Mouse (Mus musculus) hindbrain, embryonic 11.5 days (tissue): ENCODE results near the gene Ajap1. TPM values are rescaled to one million over a fixed set of nuclear protein-coding genes. Genes with fewer than 3 reads are reported as not detected.
A peak's percentile ranks its signal among the peaks of the same experiment; 100 is the strongest.

Experiments used
- ATAC-seq: fragments of 200-750 bp; cut with Nextera tagmentation; 2 replicates; pipeline ENCODE4 v1.8.0; 2017; ENCODE audit warnings: mild to moderate bottlenecking, moderate TSS enrichment, moderate library complexity; ENCODE audit not compliant: low FRiP score
- DNase-seq: peaks from one replicate; pipeline ENCODE4 v3.0.0-alpha.2; 2015; ENCODE audit warnings: low spot score
- H3K27ac ChIP-seq: fragments of 300-500 bp; sonication (generic); 2 replicates; pipeline ENCODE4 v1.5.1; 2014; ENCODE audit warnings: mild to moderate bottlenecking, low read depth, low read length
- H3K27me3 ChIP-seq: fragments of 300-500 bp; sonication (generic); 2 replicates; pipeline ENCODE4 v1.6.1; 2014; ENCODE audit warnings: mild to moderate bottlenecking, low read length, moderate library complexity, mixed read lengths; ENCODE audit not compliant: control insufficient read depth, insufficient read depth
- H3K36me3 ChIP-seq: fragments of 300-500 bp; sonication (generic); 2 replicates; pipeline ENCODE4 v1.6.1; 2014; ENCODE audit warnings: mild to moderate bottlenecking, low read length, moderate library complexity, mixed read lengths; ENCODE audit not compliant: control insufficient read depth, insufficient read depth
- H3K4me1 ChIP-seq: fragments of 300-500 bp; sonication (generic); replicated peaks from 2 replicates; pipeline ENCODE4 v1.6.1; 2014; ENCODE audit warnings: low read length, mixed read lengths; ENCODE audit not compliant: control insufficient read depth, insufficient read depth
- H3K4me2 ChIP-seq: fragments of 300-500 bp; sonication (generic); replicated peaks from 2 replicates; pipeline ENCODE4 v1.6.1; 2014; ENCODE audit warnings: mild to moderate bottlenecking, low read depth, low read length
- H3K4me3 ChIP-seq: fragments of 300-500 bp; sonication (generic); 2 replicates; pipeline ENCODE4 v1.5.1; 2014; ENCODE audit warnings: low read depth, low read length
- H3K9ac ChIP-seq: fragments of 300-500 bp; sonication (generic); 2 replicates; pipeline ENCODE4 v1.6.1; 2014; ENCODE audit warnings: low read depth, low read length
- H3K9me3 ChIP-seq: fragments of 300-500 bp; sonication (generic); 2 replicates; pipeline ENCODE4 v1.6.1; 2016; ENCODE audit warnings: low read length; ENCODE audit not compliant: control insufficient read depth
- WGBS: fragments of 180-500 bp; shearing (Covaris S2); extraction: QIAGEN DNeasy Blood & Tissue Kit; methylation state at CpG from one replicate; pipeline ENCODE4 v1.1.7; 2014; 5-methylcytosine and 5-hydroxymethylcytosine counted together
- polyA plus RNA-seq: library from polyadenylated mRNA; unstranded; fragments of >200 nt; fragmentation: Nextera tagmentation; extraction: Ambion mirVana; gene quantifications from 2 replicates; pipeline ENCODE4 v1.2.1, GENCODE M21; 2014

The Ajap1 gene
- polyA plus RNA-seq, 1 experiment from 2014 or later, result 3.7 TPM

GRCm38 (mm10) chr4:153492444-153492843, 9.8 kb upstream of the Ajap1 start:
- Histone ChIP-seq H3K9me3 (no peaks in the 10 kb centered on the region), H3K27ac (no peak overlapping the region), H3K4me3 (no peak overlapping the region), H3K4me2 (no peak overlapping the region), H3K9ac (no peak overlapping the region), H3K36me3 (no peaks in the 10 kb centered on the region), H3K27me3 (no peaks in the 10 kb centered on the region), H3K4me1 (no peaks in the 10 kb centered on the region)
- no peak for DNase-seq
- 73% methylated on average over 9 of the region's 9 CpGs for WGBS
- ATAC-seq, result no peak

- no peak for ATAC-seq
- no peak overlapping the region for H3K27ac ChIP-seq
- 78% methylated on average over 8 of the region's 8 CpGs for WGBS
These were observed 6.5 kb upstream of the Ajap1 start for GRCm38 (mm10) chr4:153489116-153489515.

GRCm38 (mm10) chr4:153485913-153486312, 3.3 kb upstream of the Ajap1 start:
- peaks cover 9% of the 10 kb centered on the region for H3K27me3 ChIP-seq
- H3K4me2 ChIP-seq, result no peak overlapping the region
- H3K4me1 ChIP-seq, result peaks cover 10% of the 10 kb centered on the region
- no peak overlapping the region for H3K9ac ChIP-seq
- 25% methylated on average over 4 of the region's 4 CpGs for WGBS
- H3K4me3 ChIP-seq, result no peak overlapping the region
- 0 out of 2 replicates have a peak overlapping the region, but pooled peaks have one; percentile 13 for H3K27ac ChIP-seq
- DNase-seq, result no peak
- H3K9me3 ChIP-seq, result no peaks in the 10 kb centered on the region
- no peaks in the 10 kb centered on the region for H3K36me3 ChIP-seq
- ATAC-seq, result no peak

More at GRCm38 (mm10) chr4:153489116-153489515, 6.5 kb upstream of the Ajap1 start:
- Histone ChIP-seq H3K36me3 (no peaks in the 10 kb centered on the region), H3K4me3 (no peak overlapping the region), H3K9me3 (no peaks in the 10 kb centered on the region), H3K4me1 (no peaks in the 10 kb centered on the region; the same call in 1 of the 2 replicates), H3K27me3 (no peaks in the 10 kb centered on the region), H3K9ac (no peak overlapping the region), H3K4me2 (no peak overlapping the region)
- DNase-seq, result no peak

- no peak overlapping the region for H3K4me3 ChIP-seq
- no peak for ATAC-seq
- H3K4me1 ChIP-seq, result peaks cover 15% of the 10 kb centered on the region
These were observed 1.8 kb upstream of the Ajap1 start for GRCm38 (mm10) chr4:153484392-153484791.

GRCm38 (mm10) chr4:153481361-153482234, 1.0 kb downstream of the Ajap1 start:
- peaks cover 22% of the 10 kb centered on the region for H3K4me1 ChIP-seq
- H3K4me3 ChIP-seq, result peak overlapping the region; percentile 73
- H3K36me3 ChIP-seq, result no peaks in the 10 kb centered on the region
- peak overlapping the region; percentile 61 for H3K27ac ChIP-seq
- DNase-seq (peak; percentile 67), ATAC-seq (no peak)
- under 1% methylated on average over 52 of the region's 71 CpGs for WGBS
- peak overlapping the region; percentile 98 for H3K4me2 ChIP-seq
- no peaks in the 10 kb centered on the region for H3K9me3 ChIP-seq
- H3K9ac ChIP-seq, result peak overlapping the region; percentile 83
- H3K27me3 ChIP-seq, result peaks cover 10% of the 10 kb centered on the region

More at GRCm38 (mm10) chr4:153484392-153484791, 1.8 kb upstream of the Ajap1 start:
- Histone ChIP-seq H3K9me3 (no peaks in the 10 kb centered on the region), H3K4me2 (peak overlapping the region; percentile 15; the same call in 1 of the 2 replicates), H3K27ac (no peak overlapping the region), H3K9ac (no peak overlapping the region), H3K27me3 (peaks cover 10% of the 10 kb centered on the region), H3K36me3 (no peaks in the 10 kb centered on the region)
- DNase-seq, result peak; percentile 89
- 4% methylated on average over 7 of the region's 7 CpGs for WGBS

GRCm38 (mm10) chr4:153480551-153481262, 1.9 kb downstream of the Ajap1 start:
- Histone ChIP-seq H3K4me3 (peak overlapping the region; percentile 73), H3K36me3 (no peaks in the 10 kb centered on the region), H3K27me3 (peaks cover 10% of the 10 kb centered on the region), H3K27ac (0 out of 2 replicates have a peak overlapping the region, but pooled peaks have one; percentile 61), H3K9ac (peak overlapping the region; percentile 83), H3K9me3 (no peaks in the 10 kb centered on the region), H3K4me2 (peak overlapping the region; percentile 98), H3K4me1 (peaks cover 22% of the 10 kb centered on the region)
- 3% methylated on average over 19 of the region's 19 CpGs for WGBS
- DNase-seq (peak; percentile 81), ATAC-seq (0 out of 2 replicates have a peak, but pooled peaks have one; percentile 37)

GRCm38 (mm10) chr4:153479144-153479543, 3.5 kb downstream of the Ajap1 start:
- no peak overlapping the region for H3K4me3 ChIP-seq
- H3K4me1 ChIP-seq, result peaks cover 22% of the 10 kb centered on the region
- DNase-seq, result peak; percentile 40
- peak overlapping the region; percentile 65 for H3K27ac ChIP-seq
- H3K36me3 ChIP-seq, result no peaks in the 10 kb centered on the region
- 10% methylated on average over 8 of the region's 8 CpGs for WGBS
- no peaks in the 10 kb centered on the region for H3K9me3 ChIP-seq
- peak overlapping the region; percentile 45 for H3K9ac ChIP-seq
- H3K27me3 ChIP-seq, result peaks cover 10% of the 10 kb centered on the region
- H3K4me2 ChIP-seq, result peak overlapping the region; percentile 98
- no peak for ATAC-seq

GRCm38 (mm10) chr4:153473480-153474252, 8.9 kb downstream of the Ajap1 start:
- WGBS, result 76% methylated on average over 4 of the region's 4 CpGs
- no peak for ATAC-seq

More at GRCm38 (mm10) chr4:153473480-153474252, 8.9 kb downstream of the Ajap1 start:
- Histone ChIP-seq H3K27ac (no peak overlapping the region), H3K9me3 (no peaks in the 10 kb centered on the region), H3K36me3 (no peaks in the 10 kb centered on the region), H3K4me3 (no peak overlapping the region), H3K4me1 (peaks cover 5% of the 10 kb centered on the region; the same call in 1 of the 2 replicates), H3K27me3 (no peaks in the 10 kb centered on the region), H3K9ac (no peak overlapping the region), H3K4me2 (no peak overlapping the region)
- peak; percentile 18 for DNase-seq
